17 mouse cellular contexts compared by ENCODE assay signal in the genomic region with DNA sequence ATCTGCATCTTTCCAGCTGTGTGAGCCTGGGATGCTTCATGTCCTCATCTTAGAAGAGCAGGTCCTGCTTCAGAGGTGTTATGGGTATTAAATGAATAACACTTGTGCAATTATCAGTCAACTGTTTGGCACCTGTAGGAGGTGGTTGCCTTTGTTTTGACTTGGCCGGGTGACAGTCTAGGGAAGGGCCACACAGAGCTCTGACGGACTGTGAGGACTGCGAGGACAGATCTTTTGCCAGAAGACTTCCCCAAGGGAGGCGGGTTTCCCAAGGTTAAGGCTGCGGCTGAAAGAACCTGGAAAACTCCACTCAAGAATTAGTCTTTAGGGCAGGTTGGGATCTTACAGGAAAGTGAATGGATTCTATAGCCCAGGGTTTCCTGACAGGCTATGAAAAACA.
"Had no signal": no experiment of that assay in that cellular context is flagged by ENCODE, and none has a peak within 500 bp of the region (broad histone marks: within the 10 kb centered on the region; RNA-seq: fewer than 3 reads in every experiment).

No protein-coding gene starts in this region.

- DNase-seq: liver, postnatal 0 days; lung, adult 2 months; lung, postnatal 4 days; midbrain, embryonic 14.5 days; right cerebral cortex, postnatal 14 days; thymus, adult 2 months; thymus, postnatal 36 days had no signal

- H3K27me3 ChIP-seq: lung, embryonic 15.5 days; midbrain, embryonic 12.5 days; neural tube, embryonic 13.5 days; neural tube, embryonic 15.5 days; stomach, embryonic 15.5 days had no signal

- ATAC-seq: liver, postnatal 0 days; lung, postnatal 0 days; midbrain, embryonic 16.5 days had no signal

- H3K4me1 ChIP-seq: lung, embryonic 15.5 days; midbrain, embryonic 12.5 days; neural tube, embryonic 13.5 days; neural tube, embryonic 15.5 days; stomach, embryonic 15.5 days had no signal

- H3K9me3 ChIP-seq: lung, embryonic 15.5 days; midbrain, embryonic 10.5 days; midbrain, embryonic 12.5 days; neural tube, embryonic 13.5 days; neural tube, embryonic 15.5 days; stomach, embryonic 15.5 days had no signal

- H3K27ac ChIP-seq: lung, embryonic 15.5 days; midbrain, embryonic 10.5 days; midbrain, embryonic 12.5 days; neural tube, embryonic 13.5 days; neural tube, embryonic 15.5 days; stomach, embryonic 15.5 days; stomach, postnatal 0 days had no signal

- H3K36me3 ChIP-seq: lung, embryonic 15.5 days; midbrain, embryonic 10.5 days; midbrain, embryonic 12.5 days; neural tube, embryonic 13.5 days; neural tube, embryonic 15.5 days; stomach, embryonic 15.5 days had no signal

- H3K4me2 ChIP-seq: lung, embryonic 15.5 days; midbrain, embryonic 12.5 days; neural tube, embryonic 13.5 days; neural tube, embryonic 15.5 days; stomach, embryonic 15.5 days had no signal

- H3K9ac ChIP-seq: liver, postnatal 0 days; lung, embryonic 15.5 days; midbrain, embryonic 12.5 days; neural tube, embryonic 13.5 days; neural tube, embryonic 15.5 days; stomach, embryonic 15.5 days had no signal

- H3K4me3 ChIP-seq: lung, embryonic 15.5 days; midbrain, embryonic 10.5 days; midbrain, embryonic 12.5 days; myocyte; neural tube, embryonic 13.5 days; neural tube, embryonic 15.5 days; stomach, embryonic 15.5 days had no signal
